Mouse (Mus musculus): ENCODE measurements at regions not wholly inside any gene's neighbourhood (a gene's known extent, or its start where the extent isn't known, plus 50 kb on each side); places are given as distances from the start of the nearest gene placed in this dataset.

- TF ChIP-seq CTCF (IDR thresholded peaks at IDR 0.05; ENCODE audit: low read depth, low read length) (no peak), POLR2A (IDR thresholded peaks at IDR 0.05; ENCODE audit: borderline replicate concordance, low read depth, low read length) (no peak)
Observed at GRCm38 (mm10) chr8:12051357-12051756, 211.1 kb downstream of the Tex29 start.
